In genomic region chr8:60806772-60807171, GRCm38 (mm10) we compare ENCODE assay signal across 23 mouse cellular contexts.
DNase-seq lines count a peak whose midpoint lies in the region; ATAC-seq and TF ChIP-seq lines count a peak whose summit lies in the region.
"Had no signal": no experiment of that assay in that cellular context is flagged by ENCODE, and none has a peak within 500 bp of the region (broad histone marks: within the 10 kb centered on the region; RNA-seq: fewer than 3 reads in every experiment).

No protein-coding gene starts in this region.

- H3K9ac ChIP-seq in hindbrain, embryonic 11.5 days (ENCODE audit: low read depth, low read length), result no peak overlapping the region
- no peak overlapping the region for H3K9ac ChIP-seq in hindbrain, embryonic 12.5 days
- no peak overlapping the region for H3K9ac ChIP-seq in embryonic facial prominence, embryonic 12.5 days
- no peak overlapping the region for H3K9ac ChIP-seq in intestine, postnatal 0 days (ENCODE audit: low read depth, low read length)
- H3K9ac ChIP-seq: hindbrain, embryonic 15.5 days; kidney, embryonic 15.5 days; liver, embryonic 12.5 days; neural tube, embryonic 12.5 days had no signal

- no peak overlapping the region for H3K27ac ChIP-seq in hindbrain, embryonic 11.5 days (ENCODE audit: low read depth, low read length)
- H3K27ac ChIP-seq in hindbrain, embryonic 12.5 days, result no peak overlapping the region
- no peak overlapping the region for H3K27ac ChIP-seq in embryonic facial prominence, embryonic 12.5 days
- H3K27ac ChIP-seq in intestine, postnatal 0 days (ENCODE audit: low read depth, low read length), result no peak overlapping the region
- H3K27ac ChIP-seq: hindbrain, embryonic 15.5 days; kidney, embryonic 15.5 days; liver, embryonic 12.5 days; neural tube, embryonic 12.5 days had no signal

- no peaks in the 10 kb centered on the region for H3K27me3 ChIP-seq in hindbrain, embryonic 11.5 days (ENCODE audit: control insufficient read depth, insufficient read depth, low read length)
- no peaks in the 10 kb centered on the region for H3K27me3 ChIP-seq in hindbrain, embryonic 12.5 days
- H3K27me3 ChIP-seq in megakaryocyte, embryonic 14.5 days (replicated peaks), result no peaks in the 10 kb centered on the region
- no peaks in the 10 kb centered on the region for H3K27me3 ChIP-seq in embryonic facial prominence, embryonic 12.5 days
- no peaks in the 10 kb centered on the region for H3K27me3 ChIP-seq in intestine, postnatal 0 days (replicated peaks; ENCODE audit: control insufficient read depth, insufficient read depth, low read length)
- H3K27me3 ChIP-seq: hindbrain, embryonic 15.5 days; kidney, embryonic 15.5 days; liver, embryonic 12.5 days; neural tube, embryonic 12.5 days had no signal

- no peaks in the 10 kb centered on the region for H3K9me3 ChIP-seq in hindbrain, embryonic 11.5 days (ENCODE audit: control insufficient read depth, low read length)
- H3K9me3 ChIP-seq in hindbrain, embryonic 12.5 days (replicated peaks), result no peaks in the 10 kb centered on the region
- H3K9me3 ChIP-seq in megakaryocyte, embryonic 14.5 days, result no peaks in the 10 kb centered on the region
- no peaks in the 10 kb centered on the region for H3K9me3 ChIP-seq in embryonic facial prominence, embryonic 12.5 days
- H3K9me3 ChIP-seq in intestine, postnatal 0 days (ENCODE audit: control insufficient read depth), result no peaks in the 10 kb centered on the region
- H3K9me3 ChIP-seq: hindbrain, embryonic 15.5 days; kidney, embryonic 15.5 days; liver, embryonic 12.5 days; neural tube, embryonic 12.5 days had no signal

- H3K4me3 ChIP-seq in hindbrain, embryonic 11.5 days (ENCODE audit: low read depth, low read length), result no peak overlapping the region
- no peak overlapping the region for H3K4me3 ChIP-seq in hindbrain, embryonic 12.5 days
- H3K4me3 ChIP-seq in megakaryocyte, embryonic 14.5 days (replicated peaks), result peak overlapping the region; percentile 74
- H3K4me3 ChIP-seq in embryonic facial prominence, embryonic 12.5 days, result no peak overlapping the region
- H3K4me3 ChIP-seq in intestine, postnatal 0 days (ENCODE audit: low read depth, low read length), result no peak overlapping the region
- H3K4me3 ChIP-seq: erythroblast, embryonic 14.5 days; hindbrain, embryonic 15.5 days; kidney, embryonic 15.5 days; liver, embryonic 12.5 days; neural tube, embryonic 12.5 days had no signal

- ATAC-seq in hindbrain, embryonic 11.5 days (ENCODE audit: low FRiP score), result 0 out of 2 replicates have a peak, but pooled peaks have one; percentile 25
- ATAC-seq in hindbrain, embryonic 12.5 days (ENCODE audit: low FRiP score), result no peak
- ATAC-seq in megakaryocyte, adult 5-6 weeks (ENCODE audit: poor library complexity, severe bottlenecking), result no peak
- peak; percentile 74; the same call in 1 of the 2 replicates for ATAC-seq in embryonic facial prominence, embryonic 12.5 days (ENCODE audit: insufficient number of reproducible peaks, insufficient read depth, low FRiP score, low TSS enrichment)
- ATAC-seq in intestine, postnatal 0 days, result peak; percentile 78
- ATAC-seq: forebrain, embryonic 16.5 days; liver, embryonic 12.5 days had no signal

- H3K4me2 ChIP-seq in hindbrain, embryonic 11.5 days (replicated peaks; ENCODE audit: low read depth, low read length), result no peak overlapping the region
- no peak overlapping the region for H3K4me2 ChIP-seq in hindbrain, embryonic 12.5 days (replicated peaks)
- no peak overlapping the region for H3K4me2 ChIP-seq in embryonic facial prominence, embryonic 12.5 days (replicated peaks)
- H3K4me2 ChIP-seq in intestine, postnatal 0 days (replicated peaks; ENCODE audit: low read depth), result no peak overlapping the region
- H3K4me2 ChIP-seq: hindbrain, embryonic 15.5 days; kidney, embryonic 15.5 days; liver, embryonic 12.5 days; neural tube, embryonic 12.5 days had no signal

- DNase-seq in hindbrain, embryonic 11.5 days (ENCODE audit: low spot score), result no peak
- no peak for DNase-seq in adrenal gland, postnatal 10 days
- DNase-seq: adrenal gland, adult 8-10 months; B cell, adult 2 months; cerebellum, adult 11 months; cerebellum, postnatal 25 days; gastrocnemius, postnatal 10 days; heart, postnatal 10 days; layer of hippocampus, postnatal 36 days; lung, postnatal 10 days; right cerebral cortex, postnatal 14 days; thymus, postnatal 36 days had no signal

- H3K36me3 ChIP-seq in hindbrain, embryonic 11.5 days (ENCODE audit: control insufficient read depth, insufficient read depth, low read length), result no peaks in the 10 kb centered on the region
- no peaks in the 10 kb centered on the region for H3K36me3 ChIP-seq in hindbrain, embryonic 12.5 days
- H3K36me3 ChIP-seq in megakaryocyte, embryonic 14.5 days (replicated peaks; ENCODE audit: low read length), result peaks cover 22% of the 10 kb centered on the region
- no peaks in the 10 kb centered on the region for H3K36me3 ChIP-seq in embryonic facial prominence, embryonic 12.5 days
- H3K36me3 ChIP-seq in intestine, postnatal 0 days (ENCODE audit: control insufficient read depth, insufficient read depth), result no peaks in the 10 kb centered on the region
- H3K36me3 ChIP-seq: hindbrain, embryonic 15.5 days; kidney, embryonic 15.5 days; liver, embryonic 12.5 days; neural tube, embryonic 12.5 days had no signal

- TF ChIP-seq CTCF in intestine, postnatal 0 days (IDR thresholded peaks at IDR 0.05; ENCODE audit: low read depth), result peak; percentile 19; the same call in 1 of the 2 replicates

- 80% methylated on average over 3 of the region's 3 CpGs for WGBS in hindbrain, embryonic 11.5 days
- 89% methylated on average over 3 of the region's 3 CpGs for WGBS in hindbrain, embryonic 12.5 days
- WGBS in embryonic facial prominence, embryonic 12.5 days, result 84% methylated on average over 3 of the region's 3 CpGs
- 60% methylated on average over 3 of the region's 3 CpGs for WGBS in intestine, postnatal 0 days

- H3K4me1 ChIP-seq in hindbrain, embryonic 11.5 days (replicated peaks; ENCODE audit: control insufficient read depth, insufficient read depth, low read length), result no peaks in the 10 kb centered on the region
- 0 out of 2 replicates have a peak, but pooled peaks cover 4% of the 10 kb centered on the region for H3K4me1 ChIP-seq in hindbrain, embryonic 12.5 days
- peaks cover 60% of the 10 kb centered on the region for H3K4me1 ChIP-seq in megakaryocyte, embryonic 14.5 days
- no peaks in the 10 kb centered on the region for H3K4me1 ChIP-seq in embryonic facial prominence, embryonic 12.5 days
- no peaks in the 10 kb centered on the region for H3K4me1 ChIP-seq in intestine, postnatal 0 days (replicated peaks; ENCODE audit: control insufficient read depth, insufficient read depth, low read length)
- H3K4me1 ChIP-seq: hindbrain, embryonic 15.5 days; kidney, embryonic 15.5 days; liver, embryonic 12.5 days had no signal

Comparison
In these comparisons a context has a peak if more than half of its experiments do, and no peak if none do; other contexts are left out.
1. ATAC-seq: peak in hindbrain, embryonic 11.5 days (single experiment), embryonic facial prominence, embryonic 12.5 days (single experiment) and intestine, postnatal 0 days (single experiment); none in hindbrain, embryonic 12.5 days (single experiment) and megakaryocyte, adult 5-6 weeks (single experiment).